Mouse (Mus musculus): ENCODE data around the gene Mgat4a. TPM values are rescaled to one million over a fixed set of nuclear protein-coding genes. Genes with fewer than 3 reads are reported as not detected.

The Mgat4a gene
- total RNA-seq, 2 experiments from 2014 or later: 5.1 to 7.1 TPM

GRCm38 (mm10) chr1:37464878-37465452 is 75.9 kb downstream of the Mgat4a start:
- no peak for DNase-seq

- no peak for DNase-seq
These were observed 83.3 kb downstream of the Mgat4a start for GRCm38 (mm10) chr1:37457546-37457945.

GRCm38 (mm10) chr1:37451270-37451669 is 89.5 kb downstream of the Mgat4a start:
- no peak for DNase-seq

- DNase-seq: peak; percentile 69 to 79
These were observed 92.3 kb downstream of the Mgat4a start for GRCm38 (mm10) chr1:37448361-37449095.

GRCm38 (mm10) chr1:37442848-37443835 is 97.7 kb downstream of the Mgat4a start:
- DNase-seq: no peak

- DNase-seq: no peak
These were observed 104.4 kb downstream of the Mgat4a start for GRCm38 (mm10) chr1:37436419-37436818.

- peak in 1 of 2 experiments; percentile 23 for DNase-seq
These were observed 110.4 kb downstream of the Mgat4a start for GRCm38 (mm10) chr1:37430297-37430840.

- DNase-seq: peak; percentile 96
These were observed 111.2 kb downstream of the Mgat4a start, which contains the start of the genes Coa5 and Unc50 for GRCm38 (mm10) chr1:37429366-37430296. TSS of gene Coa5 (minus strand) at chr1:37430103. TSS of gene Unc50 (plus strand) at chr1:37430139.

GRCm38 (mm10) chr1:37428911-37429310 is 111.9 kb downstream of the Mgat4a start:
- peak; percentile 48 to 49 for DNase-seq

- DNase-seq: no peak
These were observed 113.5 kb downstream of the Mgat4a start for GRCm38 (mm10) chr1:37427144-37427875.

GRCm38 (mm10) chr1:37419420-37419819 is 121.4 kb downstream of the Mgat4a start:
- peak; percentile 27 to 41 for DNase-seq

- DNase-seq: no peak
These were observed 125.4 kb downstream of the Mgat4a start for GRCm38 (mm10) chr1:37415394-37415793.

- no peak for DNase-seq
These were observed 131.2 kb downstream of the Mgat4a start for GRCm38 (mm10) chr1:37409647-37410046.

- DNase-seq: no peak
These were observed 132.1 kb downstream of the Mgat4a start for GRCm38 (mm10) chr1:37408678-37409077.

- no peak for DNase-seq
These were observed 132.8 kb downstream of the Mgat4a start for GRCm38 (mm10) chr1:37408059-37408458.

GRCm38 (mm10) chr1:37407228-37407627 is 133.6 kb downstream of the Mgat4a start:
- DNase-seq: no peak

- DNase-seq: no peak
These were observed 135.7 kb downstream of the Mgat4a start for GRCm38 (mm10) chr1:37405137-37405536.

GRCm38 (mm10) chr1:37401687-37402086 is 139.1 kb downstream of the Mgat4a start:
- peak; percentile 65 to 67 for DNase-seq

- no peak for DNase-seq
These were observed 141.1 kb downstream of the Mgat4a start for GRCm38 (mm10) chr1:37399734-37400133.

- no peak for DNase-seq
These were observed 141.9 kb downstream of the Mgat4a start for GRCm38 (mm10) chr1:37398961-37399360.
